Mouse (Mus musculus): Measurements from ENCODE around the gene Nadk2. TPM values are rescaled to one million over a fixed set of nuclear protein-coding genes. Genes with fewer than 3 reads are reported as not detected.
A peak's percentile ranks its signal among the peaks of the same experiment; 100 is the strongest.

The Nadk2 gene
- total RNA-seq, 2 experiments from 2014 or later, result 21.1 to 25.0 TPM

- DNase-seq, result no peak
- intact Hi-C loops (cut with DNase I; ENCODE audit: low total_unique reads), result no loop called here
These were observed 53.8 kb downstream of the Nadk2 start for GRCm38 (mm10) chr15:9124856-9125255.

- intact Hi-C loops (cut with DNase I; ENCODE audit: low total_unique reads), result no loop called here
- DNase-seq, result no peak
These were observed 56.2 kb downstream of the Nadk2 start for GRCm38 (mm10) chr15:9127051-9127791.

- DNase-seq, result no peak
- intact Hi-C loops (cut with DNase I; ENCODE audit: low total_unique reads), result no loop called here
These were observed 59.9 kb downstream of the Nadk2 start for GRCm38 (mm10) chr15:9130772-9131498.

- no peak for DNase-seq
- intact Hi-C loops (cut with DNase I; ENCODE audit: low total_unique reads), result no loop called here
These were observed 60.4 kb downstream of the Nadk2 start for GRCm38 (mm10) chr15:9131499-9131888.

GRCm38 (mm10) chr15:9132693-9133443, 61.8 kb downstream of the Nadk2 start:
- intact Hi-C loops (cut with DNase I; ENCODE audit: low total_unique reads), result no loop called here
- DNase-seq, result peak; percentile 25

GRCm38 (mm10) chr15:9134891-9135507, 63.9 kb downstream of the Nadk2 start:
- intact Hi-C loops (cut with DNase I; ENCODE audit: low total_unique reads), result no loop called here
- peak; percentile 59 for DNase-seq

GRCm38 (mm10) chr15:9139447-9139846, 68.4 kb downstream of the Nadk2 start:
- DNase-seq, result no peak
- intact Hi-C loops (cut with DNase I; ENCODE audit: low total_unique reads), result no loop called here

GRCm38 (mm10) chr15:9140252-9140680, 69.2 kb downstream of the Nadk2 start, which contains the start of gene Lmbrd2:
Gene Lmbrd2, plus strand, starts transcription at chr15:9140550.
- intact Hi-C loops (cut with DNase I; ENCODE audit: low total_unique reads), result no loop called here
- peak; percentile 97 for DNase-seq

GRCm38 (mm10) chr15:9140684-9141171, 69.7 kb downstream of the Nadk2 start:
- intact Hi-C loops (cut with DNase I; ENCODE audit: low total_unique reads), result no loop called here

GRCm38 (mm10) chr15:9155325-9155724, 84.3 kb downstream of the Nadk2 start, which contains the start of gene Skp2:
Gene Skp2, minus strand, starts transcription at chr15:9155425.
- no peak for DNase-seq
- intact Hi-C loops (cut with DNase I; ENCODE audit: low total_unique reads), result no loop called here

More at GRCm38 (mm10) chr15:9140684-9141171, 69.7 kb downstream of the Nadk2 start:
- peak; percentile 34 for DNase-seq

Other genes with a start within 250 kb of the Nadk2 start
- gene Ranbp3l, start 103.3 kb upstream of the Nadk2 start, total RNA-seq (2021), result under 1 TPM; 0.38 to 0.62 TPM
- gene Lmbrd2, start 69.3 kb downstream of the Nadk2 start, total RNA-seq (2021), result 10 to 100 TPM; 12.7 to 14.6 TPM
- 1 to 10 TPM; 2.0 to 2.6 TPM for gene Skp2, start 84.2 kb downstream of the Nadk2 start, total RNA-seq (2021)
- gene Ugt3a1, start 205.6 kb downstream of the Nadk2 start, total RNA-seq (2021), result not detected

Measured in gastrocnemius, postnatal 14 days (tissue).